Mouse (Mus musculus) retina, adult 2 months (tissue): Measurements from ENCODE around the gene Bscl2.

Source experiments
- DNase-seq: peaks from one replicate; pipeline ENCODE4 v3.0.0-alpha.2; 2012; ENCODE audit warnings: low read depth, low spot score

Bscl2 gene

DNA sequence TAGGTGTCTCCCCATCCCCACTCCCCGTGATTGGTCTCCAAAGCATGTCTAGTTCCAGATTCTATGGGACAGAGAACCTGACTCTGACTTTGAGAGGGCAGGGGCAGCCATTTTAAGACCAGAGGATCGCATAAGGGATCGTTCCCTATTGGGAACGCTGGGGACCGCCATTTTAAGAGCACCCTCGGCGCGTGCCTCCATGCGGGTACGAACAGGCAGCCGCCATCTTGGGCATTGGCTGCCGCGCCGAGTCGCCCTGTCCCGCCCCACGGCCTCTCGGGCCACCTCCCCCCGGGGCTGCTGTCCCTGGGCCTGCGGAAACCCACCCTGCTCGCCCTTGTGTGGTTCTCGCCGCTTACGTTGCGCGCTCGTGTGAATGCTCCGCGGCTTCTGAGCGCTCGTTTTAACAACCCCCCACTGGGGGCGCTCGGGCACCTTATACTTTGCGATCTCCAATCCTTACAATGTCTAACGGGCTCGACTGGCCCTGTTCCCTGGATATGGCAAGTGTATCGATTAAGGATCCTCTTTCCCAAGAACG is at the start of gene Bscl2:
Gene Bscl2 (plus strand): TSS at position 217 of the 541 bp plus-strand sequence.
- DNase-seq: peak; percentile 66

DNA sequence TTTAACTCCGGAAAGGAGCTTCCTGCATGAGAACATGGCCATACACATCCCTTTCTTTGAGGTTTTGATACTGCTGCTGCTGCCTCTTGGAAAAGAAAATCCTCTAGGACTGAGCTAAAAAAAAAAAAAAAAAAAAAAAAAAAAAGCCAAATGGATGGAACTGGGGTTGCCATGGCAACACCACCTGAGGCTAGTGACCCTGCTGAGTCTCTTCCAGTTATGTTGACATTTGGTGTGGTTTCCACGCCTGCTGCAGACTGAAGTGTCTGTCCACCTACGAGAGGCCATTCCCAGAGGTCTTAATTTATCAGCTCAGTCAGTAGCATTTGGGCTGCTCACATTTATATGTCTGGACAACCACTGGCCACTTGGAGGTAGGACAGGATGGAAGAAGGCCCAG is 48.7 kb upstream of the Bscl2 start:
- DNase-seq: no peak

- no peak for DNase-seq
Measured at GRCm38 (mm10) chr19:8789171-8789570, 48.1 kb upstream of the Bscl2 start.

DNA sequence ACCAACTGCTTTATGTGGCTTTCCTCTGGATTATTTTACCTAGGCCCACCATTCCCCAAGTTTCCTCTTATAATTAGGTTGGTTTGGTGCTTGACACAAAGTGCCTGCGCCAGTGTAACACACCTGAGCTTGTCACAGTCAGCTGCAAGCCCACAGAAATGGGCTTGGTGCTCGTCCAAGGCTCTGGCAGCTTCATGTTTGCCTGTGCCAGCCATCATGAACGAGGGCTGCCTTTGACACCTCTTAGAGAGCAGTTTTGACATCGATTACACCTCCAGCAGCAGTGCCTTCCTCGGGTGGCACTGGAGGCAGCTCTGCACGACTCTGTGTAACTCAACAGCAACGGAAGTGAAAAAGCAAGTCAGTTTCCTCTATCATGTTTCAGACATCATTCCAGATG is 47.1 kb upstream of the Bscl2 start:
- DNase-seq: no peak

DNA sequence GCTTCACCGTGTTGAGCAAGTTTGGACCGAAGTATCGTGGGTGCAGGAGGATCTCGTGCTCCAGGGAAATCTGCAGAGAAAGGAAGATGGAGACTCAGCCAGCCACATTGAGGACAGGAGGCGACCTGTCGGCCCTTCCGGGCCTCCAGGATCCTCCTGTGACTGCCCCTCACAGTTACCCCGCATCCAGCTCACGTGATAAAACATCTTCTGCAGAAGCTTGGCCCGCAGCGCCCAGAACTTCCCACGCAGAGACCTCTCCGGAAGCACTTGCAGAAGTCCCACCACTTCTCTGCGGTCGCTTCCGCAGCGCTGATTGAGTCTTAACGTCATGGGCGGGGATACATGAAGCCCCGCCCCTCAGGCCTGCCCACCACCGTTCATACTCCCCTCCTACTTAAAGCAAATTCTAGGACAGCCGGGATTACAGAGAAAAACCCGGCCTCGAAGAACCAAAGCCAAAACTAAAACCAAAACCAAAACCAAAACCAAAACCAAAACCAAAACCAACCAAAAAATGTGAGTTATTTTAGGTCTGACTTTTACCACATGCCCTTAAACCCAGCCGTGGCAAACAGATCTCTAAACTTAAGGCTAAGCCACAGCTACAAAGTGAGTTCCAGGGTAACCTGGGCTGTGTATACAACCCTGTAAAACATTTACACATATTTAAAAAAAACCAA is 38.9 kb upstream of the Bscl2 start, which contains the start of gene Polr2g:
Gene Polr2g (minus strand): TSS at position 314 of the 683 bp plus-strand sequence.
- peak; percentile 76 for DNase-seq

- no peak for DNase-seq
Measured at GRCm38 (mm10) chr19:8798947-8799315, 38.3 kb upstream of the Bscl2 start.

DNA sequence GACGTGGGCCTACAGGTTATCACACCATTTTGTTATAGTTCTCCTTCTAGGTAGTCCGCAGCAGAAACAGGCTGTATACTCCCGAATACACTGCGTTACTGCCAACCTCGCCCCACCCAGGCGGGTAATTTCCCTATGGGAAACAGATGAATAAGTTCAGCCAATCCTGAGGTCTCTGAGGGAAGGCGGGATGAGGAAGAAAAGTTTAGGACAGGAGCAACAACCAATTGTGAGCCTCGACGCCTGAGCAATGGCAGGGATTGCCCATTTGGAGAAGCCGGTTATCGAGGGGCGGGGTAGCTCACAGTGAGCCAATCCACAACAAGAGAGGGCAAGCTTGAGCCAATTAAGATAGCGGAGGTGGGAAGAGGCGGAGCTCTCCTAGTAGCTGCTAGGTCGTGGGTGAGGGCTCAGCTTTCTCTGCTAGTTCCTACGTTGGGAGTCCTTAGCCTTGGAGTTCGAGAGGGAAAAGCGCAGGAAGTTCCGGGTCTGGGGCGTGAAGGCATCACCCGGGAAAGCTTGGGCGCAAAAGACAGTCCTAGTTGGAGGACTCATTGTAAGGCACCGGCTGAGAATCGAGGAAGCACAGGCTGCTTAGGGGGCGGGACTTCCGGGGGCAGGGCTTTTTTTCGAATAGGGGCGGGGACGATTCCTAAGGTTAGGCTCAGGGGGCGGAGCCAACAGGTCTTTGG is 35.0 kb upstream of the Bscl2 start, which contains the start of gene Zbtb3:
Gene Zbtb3 (plus strand): TSS at position 426 of the 692 bp plus-strand sequence.
- peak; percentile 88 for DNase-seq

- no peak for DNase-seq
Measured at GRCm38 (mm10) chr19:8803204-8803780, 34.0 kb upstream of the Bscl2 start.

DNA sequence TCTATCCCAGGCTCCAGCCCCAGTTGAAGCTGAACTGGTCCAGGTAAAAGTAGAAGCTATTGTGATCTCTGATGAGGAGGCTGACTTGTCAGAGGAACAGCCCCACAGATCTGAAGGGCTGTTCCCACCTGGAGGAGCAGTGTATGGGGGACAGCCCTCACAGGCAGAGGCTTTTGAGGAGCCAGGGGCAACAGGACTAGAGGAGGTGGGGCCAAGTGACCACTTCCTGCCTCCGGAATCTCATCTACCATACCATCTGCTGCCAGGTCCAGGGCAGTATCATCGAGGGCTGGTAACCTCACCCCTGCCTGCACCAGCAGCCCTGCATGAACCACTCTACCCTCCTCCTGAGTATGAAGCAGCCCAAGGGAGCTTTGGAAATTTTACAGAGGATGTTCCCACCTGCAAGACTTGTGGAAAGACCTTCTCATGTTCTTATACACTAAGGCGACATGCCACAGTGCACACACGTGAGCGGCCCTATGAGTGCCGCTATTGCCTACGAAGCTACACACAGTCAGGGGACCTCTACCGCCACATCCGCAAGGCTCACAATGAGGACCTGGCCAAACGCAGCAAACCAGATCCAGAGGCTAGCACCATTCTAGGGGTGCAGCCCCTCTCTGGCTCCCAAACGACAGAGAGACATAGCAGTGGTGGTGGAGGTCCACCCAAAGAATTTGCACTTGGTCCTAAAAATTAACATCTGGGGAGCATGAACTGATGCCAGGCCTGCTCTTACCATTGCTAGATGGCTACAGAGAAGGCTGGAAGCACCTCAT is 33.2 kb upstream of the Bscl2 start:
- DNase-seq: no peak

DNA sequence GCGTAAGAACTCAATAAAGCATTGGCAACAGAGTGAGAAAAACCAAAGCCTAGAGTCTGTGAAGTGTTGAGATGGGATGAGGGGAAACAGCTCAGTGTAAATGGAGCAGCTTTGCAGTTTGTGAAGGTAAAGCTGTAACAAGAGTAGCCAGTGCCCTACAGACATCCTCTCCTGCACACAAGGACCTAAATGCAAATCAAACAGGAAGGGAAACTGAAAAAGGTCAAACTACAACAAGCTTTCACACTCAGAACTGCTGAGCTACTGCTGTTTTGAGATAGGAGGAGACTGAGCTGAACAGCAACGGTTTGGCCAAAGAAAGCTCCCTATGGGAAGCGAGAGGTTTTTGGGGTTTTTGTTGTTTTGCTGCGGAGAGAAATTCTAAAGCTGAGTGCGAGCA is 30.5 kb upstream of the Bscl2 start:
- no peak for DNase-seq

- no peak for DNase-seq
Measured at GRCm38 (mm10) chr19:8815812-8816211, 21.5 kb upstream of the Bscl2 start.

DNA sequence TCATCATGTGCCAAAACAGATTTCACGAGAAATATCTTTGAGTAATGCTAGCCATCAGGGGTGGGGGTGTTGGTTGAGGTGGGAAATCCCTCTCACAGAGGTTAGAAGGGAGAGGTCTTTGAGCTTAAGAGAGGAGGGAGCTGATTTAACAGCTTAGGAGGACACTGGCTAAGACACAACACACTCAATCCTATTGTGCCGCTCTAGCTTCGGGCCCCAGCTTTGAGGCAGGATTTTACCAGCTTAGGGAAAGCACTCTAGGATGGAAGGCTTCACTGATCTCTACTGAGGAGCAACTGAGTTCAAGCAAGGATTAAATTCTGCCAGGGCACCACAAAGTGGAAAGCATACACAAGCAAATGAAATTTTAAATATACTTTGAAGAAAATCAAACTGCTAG is 20.3 kb upstream of the Bscl2 start:
- peak; percentile 74 for DNase-seq

- DNase-seq: no peak
Measured at GRCm38 (mm10) chr19:8818301-8818798, 18.9 kb upstream of the Bscl2 start.

- peak; percentile 96 for DNase-seq
Measured at GRCm38 (mm10) chr19:8818801-8819595, 18.3 kb upstream of the Bscl2 start, which contains the start of gene Ttc9c. Gene Ttc9c (minus strand): TSS chr19:8819333.

GRCm38 (mm10) chr19:8819596-8820423 is 17.5 kb upstream of the Bscl2 start, which contains the start of gene Hnrnpul2:
Gene Hnrnpul2 (plus strand): TSS chr19:8820010.
- peak; percentile 93 for DNase-seq

DNA sequence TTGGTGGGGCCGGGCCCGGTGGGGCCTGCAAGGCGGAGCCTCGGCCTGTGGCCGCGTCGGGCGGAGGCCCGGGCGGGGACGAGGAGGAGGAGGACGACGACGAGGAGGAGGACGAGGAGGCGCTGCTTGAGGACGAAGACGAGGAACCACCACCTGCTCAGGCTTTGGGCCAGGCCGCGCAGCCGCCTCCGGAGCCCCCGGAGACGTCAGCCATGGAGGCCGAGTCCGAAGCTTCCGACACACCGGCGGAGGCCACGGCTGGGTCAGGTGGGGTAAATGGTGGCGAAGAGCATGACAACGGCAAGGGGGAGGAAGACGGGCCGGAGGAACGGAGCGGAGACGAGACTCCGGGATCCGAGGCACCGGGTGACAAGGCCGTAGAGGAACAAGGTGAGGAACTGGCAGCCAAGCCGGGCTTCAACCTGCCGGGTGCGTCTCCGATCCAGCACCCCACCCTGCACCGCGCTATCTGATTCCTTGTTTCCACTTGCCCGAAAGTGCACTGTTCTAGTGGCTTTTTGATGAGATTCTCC is 16.8 kb upstream of the Bscl2 start:
- DNase-seq: no peak

GRCm38 (mm10) chr19:8821146-8821545 is 16.1 kb upstream of the Bscl2 start:
- DNase-seq: no peak

DNA sequence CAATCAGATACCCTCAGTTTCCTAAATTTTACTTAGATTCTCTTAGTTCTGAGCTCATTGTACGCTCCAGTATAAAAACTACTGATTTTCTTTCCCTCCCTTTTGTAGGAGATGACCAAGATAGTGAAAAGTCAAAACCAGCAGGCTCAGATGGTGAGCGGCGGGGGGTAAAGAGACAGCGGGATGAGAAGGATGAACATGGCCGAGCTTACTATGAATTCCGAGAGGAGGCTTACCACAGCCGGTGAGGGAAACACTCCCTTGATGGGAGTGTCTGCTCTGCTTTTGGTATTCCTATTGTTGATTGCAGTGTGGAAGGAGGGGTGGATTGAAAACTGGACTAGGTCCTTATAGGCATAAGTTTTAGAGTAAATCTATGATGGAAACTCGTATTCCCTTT is 14.6 kb upstream of the Bscl2 start:
- DNase-seq: no peak

- DNase-seq: no peak
Measured at GRCm38 (mm10) chr19:8829660-8830059, 7.6 kb upstream of the Bscl2 start, which contains the start of gene AC129217.1. Gene AC129217.1 (plus strand): TSS chr19:8829773.
